Mouse (Mus musculus): ENCODE measurements around the gene Col4a2. TPM values are rescaled to one million over a fixed set of nuclear protein-coding genes. Genes with fewer than 3 reads are reported as not detected.

The Col4a2 gene
- polyA plus RNA-seq, 1 experiment from 2014 or later: 11.8 TPM

DNA sequence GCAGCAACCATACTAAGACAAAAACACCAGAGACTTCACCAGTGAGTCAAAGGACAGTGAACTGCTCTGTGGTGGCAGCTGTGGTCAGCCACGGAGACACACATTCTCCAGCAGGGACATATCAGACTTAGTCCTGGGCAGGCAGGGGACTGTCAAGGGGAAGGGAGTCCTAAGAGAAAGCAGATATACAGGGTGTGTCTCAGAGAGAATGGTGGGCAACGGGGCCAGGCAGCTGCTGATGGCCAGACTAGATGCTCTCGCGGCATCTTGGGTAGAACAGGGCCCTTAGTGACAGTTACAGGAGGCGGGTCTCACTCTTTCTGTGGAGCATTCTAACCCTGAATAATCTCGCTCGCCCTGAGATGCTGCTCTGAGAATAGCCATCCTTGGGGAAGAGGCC is 131.6 kb downstream of the Col4a2 start:
- Histone ChIP-seq H3K27me3 (replicated peaks) (0 out of 2 replicates have a peak, but pooled peaks cover 5% of the 10 kb centered on the region), H3K4me2 (peak overlapping the region; percentile 54), H3K36me3 (no peaks in the 10 kb centered on the region), H3K4me3 (peak overlapping the region; percentile 28), H3K9ac (no peak overlapping the region), H3K27ac (peak overlapping the region; percentile 31; the same call in 1 of the 2 replicates), H3K9me3 (replicated peaks) (no peaks in the 10 kb centered on the region), H3K4me1 (peaks cover 22% of the 10 kb centered on the region)
- ATAC-seq: peak; percentile 76
- 34% methylated on average over 7 of the region's 7 CpGs for WGBS (ENCODE audit: insufficient replicate concordance)

DNA sequence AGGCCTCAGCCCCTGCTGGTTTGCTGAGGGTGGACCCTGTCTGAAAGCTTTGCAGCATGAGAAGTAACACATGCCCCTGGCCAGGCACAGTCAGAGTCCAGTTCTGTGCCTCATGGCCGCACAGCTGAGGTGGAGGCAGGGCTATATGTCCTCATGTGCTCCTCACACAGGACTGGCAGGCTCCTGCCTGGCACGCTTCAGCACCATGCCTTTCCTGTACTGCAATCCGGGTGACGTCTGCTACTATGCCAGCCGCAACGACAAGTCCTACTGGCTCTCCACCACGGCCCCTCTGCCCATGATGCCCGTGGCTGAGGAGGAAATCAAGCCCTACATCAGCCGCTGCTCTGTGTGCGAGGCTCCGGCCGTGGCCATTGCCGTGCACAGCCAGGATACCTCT is 133.2 kb downstream of the Col4a2 start:
- ATAC-seq: no peak
- Histone ChIP-seq H3K9me3 (replicated peaks) (no peaks in the 10 kb centered on the region), H3K27me3 (replicated peaks) (peaks cover 5% of the 10 kb centered on the region; the same call in 1 of the 2 replicates), H3K27ac (no peak overlapping the region), H3K9ac (no peak overlapping the region), H3K4me3 (no peak overlapping the region), H3K36me3 (no peaks in the 10 kb centered on the region), H3K4me2 (no peak overlapping the region), H3K4me1 (peaks cover 32% of the 10 kb centered on the region)
- 73% methylated on average over 13 of the region's 13 CpGs for WGBS (ENCODE audit: insufficient replicate concordance)

DNA sequence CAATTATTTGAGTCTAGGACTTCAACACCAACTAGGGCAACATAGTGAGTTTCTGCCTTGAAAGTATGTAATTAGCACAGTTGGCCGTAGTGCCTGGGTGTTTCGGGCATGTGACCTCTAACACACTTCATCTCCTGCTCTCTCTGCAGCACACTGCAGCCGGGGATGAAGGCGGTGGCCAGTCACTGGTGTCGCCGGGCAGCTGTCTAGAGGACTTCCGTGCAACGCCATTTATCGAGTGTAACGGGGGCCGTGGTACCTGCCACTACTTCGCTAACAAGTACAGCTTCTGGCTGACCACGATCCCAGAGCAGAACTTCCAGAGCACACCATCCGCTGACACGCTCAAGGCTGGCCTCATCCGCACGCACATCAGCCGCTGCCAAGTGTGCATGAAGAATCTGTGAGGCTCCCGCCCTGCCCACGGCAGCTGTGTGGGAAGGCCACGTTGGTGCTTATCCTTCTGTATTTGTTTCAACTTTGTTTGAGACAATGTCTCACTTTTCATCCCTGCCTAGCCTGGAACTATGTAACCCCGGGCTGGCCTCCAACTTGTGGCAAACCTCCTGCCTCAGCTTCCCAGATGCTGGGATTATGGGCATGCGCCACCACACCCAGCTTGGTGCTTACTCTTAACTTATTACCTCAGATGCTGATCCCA is 135.4 kb downstream of the Col4a2 start:
- H3K4me1 ChIP-seq: peaks cover 33% of the 10 kb centered on the region
- no peak overlapping the region for H3K4me3 ChIP-seq
- WGBS (ENCODE audit: insufficient replicate concordance): 82% methylated on average over 23 of the region's 23 CpGs
- H3K9me3 ChIP-seq (replicated peaks): no peaks in the 10 kb centered on the region
- ATAC-seq: no peak
- H3K27me3 ChIP-seq (replicated peaks): peaks cover 20% of the 10 kb centered on the region
- no peaks in the 10 kb centered on the region for H3K36me3 ChIP-seq
- H3K9ac ChIP-seq: no peak overlapping the region
- H3K4me2 ChIP-seq: no peak overlapping the region
- no peak overlapping the region for H3K27ac ChIP-seq

DNA sequence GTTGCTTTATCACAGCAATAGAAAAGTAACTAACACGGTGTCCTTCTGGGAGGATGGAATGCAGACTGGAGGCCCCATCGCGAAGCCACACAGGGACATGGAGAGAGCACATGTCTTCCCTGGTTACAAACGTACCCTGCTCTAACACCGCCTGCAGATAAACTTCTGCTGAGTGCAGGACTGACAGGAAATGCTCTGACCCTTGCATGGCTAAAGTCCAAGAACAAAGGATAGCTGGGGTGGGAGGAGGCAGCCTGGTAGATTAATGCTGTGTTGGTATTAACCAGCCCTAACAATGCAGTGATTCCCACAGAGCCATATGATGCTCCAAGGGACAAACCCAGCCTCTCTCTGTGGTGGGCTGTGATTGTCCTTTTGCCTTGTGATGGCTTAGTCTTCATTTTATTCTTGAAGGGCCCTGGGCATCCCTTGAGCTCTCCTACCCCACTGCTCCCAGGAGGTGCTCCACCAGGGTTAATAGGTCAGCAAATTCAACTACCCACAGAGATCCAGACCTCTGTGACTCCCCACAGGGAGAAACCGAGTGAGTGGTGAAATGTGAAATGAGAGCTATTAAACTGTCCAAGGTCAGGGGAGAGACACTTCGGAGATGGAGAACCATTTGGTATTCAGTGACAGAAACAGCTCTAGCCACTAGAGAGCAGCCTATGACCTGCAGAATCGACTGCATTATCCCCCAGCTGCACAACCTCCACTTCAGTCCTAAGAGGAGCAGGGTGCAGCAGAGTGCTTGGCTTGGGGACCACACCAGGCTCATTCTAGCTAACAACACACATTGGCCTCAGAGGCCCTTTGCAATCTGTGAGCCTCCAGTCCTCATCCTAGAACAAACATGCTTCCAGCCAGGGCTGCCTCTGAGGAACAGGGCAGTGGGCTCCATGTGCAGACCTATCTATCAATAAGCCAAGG is 137.8 kb downstream of the Col4a2 start:
- 29% methylated on average over 8 of the region's 8 CpGs for WGBS (ENCODE audit: insufficient replicate concordance)
- 0 out of 2 replicates have a peak, but pooled peaks have one; percentile 46 for ATAC-seq
- Histone ChIP-seq H3K9me3 (replicated peaks) (no peaks in the 10 kb centered on the region), H3K27me3 (replicated peaks) (peaks cover 24% of the 10 kb centered on the region), H3K9ac (no peak overlapping the region), H3K4me1 (peaks cover 15% of the 10 kb centered on the region), H3K4me3 (no peak overlapping the region), H3K36me3 (no peaks in the 10 kb centered on the region), H3K4me2 (no peak overlapping the region), H3K27ac (no peak overlapping the region)

DNA sequence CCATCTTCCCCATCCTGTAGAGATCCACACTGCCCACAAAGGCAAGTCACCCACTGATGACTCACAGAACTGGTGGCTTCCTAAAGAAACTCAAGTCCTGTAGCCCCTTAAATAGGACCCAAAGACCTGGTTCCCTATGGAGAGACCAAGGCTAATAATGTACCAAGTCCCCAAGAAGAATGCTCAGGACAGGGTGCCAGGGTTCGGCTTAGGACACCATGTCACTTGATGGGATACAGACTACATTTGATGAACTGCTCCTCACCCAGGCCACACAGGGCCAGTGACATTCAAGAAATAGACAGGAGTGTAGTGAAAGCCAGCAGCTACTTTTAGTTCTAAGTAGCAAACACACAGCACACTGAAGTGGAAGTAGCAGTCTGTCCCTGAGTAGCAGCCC is 139.5 kb downstream of the Col4a2 start:
- no peaks in the 10 kb centered on the region for H3K9me3 ChIP-seq (replicated peaks)
- H3K4me2 ChIP-seq: no peak overlapping the region
- H3K9ac ChIP-seq: no peak overlapping the region
- H3K4me1 ChIP-seq: peaks cover 15% of the 10 kb centered on the region
- no peaks in the 10 kb centered on the region for H3K36me3 ChIP-seq
- 67% methylated on average over 1 of the region's 1 CpGs for WGBS (ENCODE audit: insufficient replicate concordance)
- no peak for ATAC-seq
- peaks cover 24% of the 10 kb centered on the region for H3K27me3 ChIP-seq (replicated peaks)
- H3K4me3 ChIP-seq: no peak overlapping the region
- H3K27ac ChIP-seq: no peak overlapping the region

DNA sequence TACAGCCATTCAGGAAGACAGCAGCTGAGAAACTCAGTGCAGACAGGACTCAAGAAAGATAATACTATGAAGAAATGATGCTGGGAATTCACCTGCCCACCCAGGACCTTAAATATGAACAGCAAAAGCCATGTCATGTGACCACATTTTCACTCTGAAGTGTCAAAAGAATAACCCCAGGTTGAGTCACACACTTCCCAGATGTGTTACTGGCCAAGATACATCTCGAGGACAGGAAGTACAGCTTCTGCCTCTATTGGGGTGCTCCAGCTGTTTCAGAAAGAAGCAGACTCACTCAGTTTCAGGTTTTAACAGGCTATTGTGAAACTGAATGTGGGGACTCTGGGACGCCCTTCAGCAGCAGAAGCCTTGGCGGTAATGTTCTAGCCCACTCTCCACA is 140.0 kb downstream of the Col4a2 start:
- no peak overlapping the region for H3K9ac ChIP-seq
- H3K27ac ChIP-seq: no peak overlapping the region
- WGBS (ENCODE audit: insufficient replicate concordance): 33% methylated on average over 3 of the region's 3 CpGs
- ATAC-seq: no peak
- H3K27me3 ChIP-seq (replicated peaks): peaks cover 24% of the 10 kb centered on the region
- no peak overlapping the region for H3K4me2 ChIP-seq
- H3K36me3 ChIP-seq: no peaks in the 10 kb centered on the region
- no peak overlapping the region for H3K4me3 ChIP-seq
- H3K4me1 ChIP-seq: peaks cover 17% of the 10 kb centered on the region
- no peaks in the 10 kb centered on the region for H3K9me3 ChIP-seq (replicated peaks)

DNA sequence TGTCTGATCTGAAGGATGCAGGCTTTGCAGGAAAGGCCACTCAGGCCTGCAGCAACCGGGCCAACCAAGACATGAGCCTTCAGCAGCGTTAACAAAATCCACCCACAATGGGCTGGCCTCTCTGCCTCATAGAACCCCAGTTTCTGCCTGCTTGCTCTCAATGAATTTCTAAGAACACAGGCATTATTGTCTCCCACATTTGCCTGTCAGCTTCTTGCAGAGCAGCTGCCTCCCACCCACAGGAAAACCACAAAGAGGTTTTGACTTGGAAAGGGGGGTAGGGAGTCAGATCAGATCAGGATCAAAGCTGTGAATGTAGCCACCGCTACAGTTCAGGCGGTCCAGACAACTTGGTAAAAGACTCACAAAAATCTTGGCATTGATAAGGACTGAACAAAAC is 140.4 kb downstream of the Col4a2 start:
- no peak for ATAC-seq
- Histone ChIP-seq H3K4me1 (peaks cover 21% of the 10 kb centered on the region), H3K27ac (no peak overlapping the region), H3K36me3 (no peaks in the 10 kb centered on the region), H3K9ac (no peak overlapping the region), H3K4me3 (no peak overlapping the region), H3K9me3 (replicated peaks) (no peaks in the 10 kb centered on the region), H3K4me2 (no peak overlapping the region), H3K27me3 (replicated peaks) (peaks cover 23% of the 10 kb centered on the region)
- 10% methylated on average over 4 of the region's 4 CpGs for WGBS (ENCODE audit: insufficient replicate concordance)

DNA sequence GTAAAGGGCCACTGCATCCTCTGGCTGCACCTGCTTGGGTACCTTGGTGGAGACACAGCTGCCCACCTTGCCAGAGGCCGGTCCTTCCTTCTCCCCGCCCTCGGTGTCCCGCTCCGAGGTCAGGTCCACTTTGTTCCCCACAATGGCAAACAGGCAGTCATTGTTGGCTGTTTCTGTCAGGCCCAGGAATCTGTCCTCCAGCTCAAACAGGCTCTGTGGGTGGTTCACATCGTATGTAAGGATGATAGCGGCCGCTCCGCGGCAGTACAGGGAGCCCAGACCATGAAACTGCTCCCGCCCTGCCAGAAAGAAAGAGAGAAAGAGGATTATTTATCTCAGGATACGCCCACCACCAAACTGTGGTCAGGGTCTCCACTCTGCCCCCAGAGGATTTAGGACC is 141.6 kb downstream of the Col4a2 start:
- peaks cover 19% of the 10 kb centered on the region for H3K27me3 ChIP-seq (replicated peaks)
- ATAC-seq: no peak
- H3K27ac ChIP-seq: no peak overlapping the region
- peaks cover 33% of the 10 kb centered on the region for H3K4me1 ChIP-seq
- H3K36me3 ChIP-seq: no peaks in the 10 kb centered on the region
- H3K4me3 ChIP-seq: no peak overlapping the region
- 69% methylated on average over 12 of the region's 12 CpGs for WGBS (ENCODE audit: insufficient replicate concordance)
- no peaks in the 10 kb centered on the region for H3K9me3 ChIP-seq (replicated peaks)
- H3K4me2 ChIP-seq: no peak overlapping the region
- no peak overlapping the region for H3K9ac ChIP-seq

DNA sequence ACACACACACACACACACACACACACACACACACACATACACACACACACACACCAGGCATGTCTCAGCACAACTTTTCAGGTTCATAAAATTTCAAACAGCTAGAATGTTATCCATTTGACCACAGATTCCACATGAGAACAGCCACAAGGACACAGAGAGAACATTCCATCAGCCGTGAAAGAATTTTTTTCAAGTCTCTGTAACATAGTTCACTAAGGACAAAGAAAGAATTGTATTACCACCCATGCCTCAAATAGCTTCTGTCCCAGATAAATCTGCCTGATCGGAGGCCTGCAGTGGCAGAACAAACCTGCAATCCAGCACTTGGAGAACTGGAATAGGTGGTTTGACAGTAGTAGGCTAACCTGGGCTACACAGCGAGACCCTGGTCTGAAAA is 144.7 kb downstream of the Col4a2 start:
- Histone ChIP-seq H3K9ac (no peak overlapping the region), H3K36me3 (no peaks in the 10 kb centered on the region), H3K27ac (no peak overlapping the region), H3K27me3 (replicated peaks) (peaks cover 10% of the 10 kb centered on the region), H3K4me1 (peaks cover 34% of the 10 kb centered on the region), H3K4me2 (no peak overlapping the region), H3K4me3 (no peak overlapping the region), H3K9me3 (replicated peaks) (no peaks in the 10 kb centered on the region)
- no peak for ATAC-seq
- WGBS (ENCODE audit: insufficient replicate concordance): 72% methylated on average over 3 of the region's 3 CpGs

DNA sequence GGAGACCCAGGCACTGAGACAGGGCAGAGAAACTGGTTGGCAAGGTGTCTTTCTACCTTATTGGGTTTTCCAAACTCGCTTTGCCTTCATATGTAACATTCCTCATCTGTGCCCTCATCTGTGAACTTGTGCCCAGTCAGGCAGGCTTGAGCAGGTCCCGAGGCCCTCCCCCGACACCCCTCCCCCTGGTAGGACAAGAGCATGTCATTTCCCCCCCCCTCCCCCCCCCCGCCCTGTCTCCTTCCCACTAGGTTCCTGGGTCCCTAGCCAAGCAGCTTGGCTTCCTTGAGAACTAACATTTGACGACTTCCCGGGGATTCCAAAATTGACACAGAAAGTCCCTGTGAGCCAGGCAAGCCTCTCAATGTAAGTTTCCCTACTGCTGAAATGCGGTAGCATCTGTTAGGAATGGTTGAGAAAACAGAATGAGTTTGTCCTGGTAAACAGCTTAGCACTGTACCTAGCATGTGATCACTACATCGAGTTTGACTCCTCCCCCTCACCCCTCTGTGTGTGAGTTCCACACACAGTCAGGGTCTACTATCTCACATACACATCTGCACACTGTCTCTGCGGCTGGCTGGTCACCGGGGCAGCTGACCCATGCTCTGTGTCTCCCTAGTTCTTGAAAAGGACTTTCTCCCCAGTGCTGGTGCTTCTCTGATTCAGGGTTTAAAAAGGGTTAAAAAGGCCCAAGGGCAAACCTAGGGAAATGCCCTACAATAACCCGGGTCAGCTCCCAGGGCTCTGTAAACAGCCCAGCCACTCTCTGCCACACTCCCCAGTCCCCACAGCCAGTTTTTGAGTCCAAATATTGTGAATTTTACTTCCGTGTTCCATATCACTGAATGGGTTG is 145.6 kb downstream of the Col4a2 start:
- Histone ChIP-seq H3K27me3 (replicated peaks) (peaks cover 13% of the 10 kb centered on the region), H3K4me3 (no peak overlapping the region), H3K27ac (peak overlapping the region; percentile 58), H3K9ac (no peak overlapping the region), H3K4me1 (peaks cover 34% of the 10 kb centered on the region), H3K4me2 (peak overlapping the region; percentile 11), H3K36me3 (no peaks in the 10 kb centered on the region), H3K9me3 (replicated peaks) (no peaks in the 10 kb centered on the region)
- ATAC-seq: peak; percentile 60
- 22% methylated on average over 12 of the region's 12 CpGs for WGBS (ENCODE audit: insufficient replicate concordance)

DNA sequence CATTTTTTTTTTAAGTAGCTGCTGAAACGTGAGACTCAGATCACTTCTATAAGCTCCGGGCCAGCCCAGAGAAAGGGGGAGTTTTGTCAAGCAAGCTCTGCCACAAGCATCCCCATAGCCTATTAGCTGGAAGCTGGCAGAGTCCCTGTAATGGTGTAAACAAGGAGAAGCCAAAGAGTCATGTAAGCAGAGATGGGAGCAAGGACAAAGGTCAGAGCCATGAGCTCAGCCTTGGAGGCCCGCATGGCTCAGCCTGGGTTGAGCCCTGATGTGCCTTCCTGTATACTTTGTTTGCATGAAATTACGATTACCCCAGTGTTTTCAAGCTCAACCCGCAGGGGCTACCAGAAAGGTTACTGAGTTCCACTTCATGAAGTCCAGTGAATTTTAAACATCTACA is 146.4 kb downstream of the Col4a2 start:
- peak overlapping the region; percentile 11; the same call in 1 of the 2 replicates for H3K4me2 ChIP-seq
- H3K36me3 ChIP-seq: no peaks in the 10 kb centered on the region
- H3K4me3 ChIP-seq: no peak overlapping the region
- 47% methylated on average over 5 of the region's 5 CpGs for WGBS (ENCODE audit: insufficient replicate concordance)
- peaks cover 34% of the 10 kb centered on the region for H3K4me1 ChIP-seq
- 0 out of 2 replicates have a peak, but pooled peaks have one; percentile 16 for ATAC-seq
- H3K27ac ChIP-seq: peak overlapping the region; percentile 58
- no peak overlapping the region for H3K9ac ChIP-seq
- no peaks in the 10 kb centered on the region for H3K9me3 ChIP-seq (replicated peaks)
- H3K27me3 ChIP-seq (replicated peaks): peaks cover 13% of the 10 kb centered on the region; the same call in 1 of the 2 replicates
